Mouse (Mus musculus) T-cell, adult 2 months (primary cell): ENCODE data around the gene Fam207a.
A peak's percentile ranks its signal among the peaks of the same experiment; 100 is the strongest.

Experiments
- DNase-seq: peaks from one replicate; pipeline ENCODE4 v3.0.0; 2022; ENCODE audit warnings: low spot score

Gene Fam207a

GRCm38 (mm10) chr10:77515385-77516348, at the start of gene Fam207a:
Fam207a (minus strand) TSS chr10:77515785.
- peak; percentile 96 for DNase-seq

GRCm38 (mm10) chr10:77565005-77565404, 49.4 kb upstream of the Fam207a start:
- DNase-seq: no peak

GRCm38 (mm10) chr10:77561508-77561907, 45.9 kb upstream of the Fam207a start:
- DNase-seq: no peak

- no peak for DNase-seq
Measured at GRCm38 (mm10) chr10:77560830-77561229, 45.2 kb upstream of the Fam207a start.

- no peak for DNase-seq
Measured at GRCm38 (mm10) chr10:77560090-77560489, 44.5 kb upstream of the Fam207a start.

GRCm38 (mm10) chr10:77557641-77558040, 42.1 kb upstream of the Fam207a start:
- DNase-seq: no peak

- peak; percentile 26 for DNase-seq
Measured at GRCm38 (mm10) chr10:77556631-77557030, 41.0 kb upstream of the Fam207a start.

- DNase-seq: no peak
Measured at GRCm38 (mm10) chr10:77554918-77555317, 39.3 kb upstream of the Fam207a start.

GRCm38 (mm10) chr10:77553285-77553684, 37.7 kb upstream of the Fam207a start:
- no peak for DNase-seq

- DNase-seq: no peak
Measured at GRCm38 (mm10) chr10:77552162-77552561, 36.6 kb upstream of the Fam207a start.

- no peak for DNase-seq
Measured at GRCm38 (mm10) chr10:77550874-77551273, 35.3 kb upstream of the Fam207a start.

- no peak for DNase-seq
Measured at GRCm38 (mm10) chr10:77548576-77548975, 33.0 kb upstream of the Fam207a start.

- no peak for DNase-seq
Measured at GRCm38 (mm10) chr10:77544916-77545315, 29.3 kb upstream of the Fam207a start.

GRCm38 (mm10) chr10:77543226-77543625, 27.6 kb upstream of the Fam207a start:
- DNase-seq: peak; percentile 57

GRCm38 (mm10) chr10:77541864-77542666, 26.5 kb upstream of the Fam207a start:
- no peak for DNase-seq

GRCm38 (mm10) chr10:77540576-77541102, 25.1 kb upstream of the Fam207a start:
- no peak for DNase-seq

GRCm38 (mm10) chr10:77539320-77539945, 23.8 kb upstream of the Fam207a start:
- peak; percentile 35 for DNase-seq

- DNase-seq: peak; percentile 77
Measured at GRCm38 (mm10) chr10:77537215-77538209, 21.9 kb upstream of the Fam207a start.

GRCm38 (mm10) chr10:77536727-77537126, 21.1 kb upstream of the Fam207a start:
- DNase-seq: peak; percentile 52

GRCm38 (mm10) chr10:77532020-77532413, 16.4 kb upstream of the Fam207a start:
- no peak for DNase-seq
